Mouse (Mus musculus): ENCODE data around the gene Zfp410. TPM values are rescaled to one million over a fixed set of nuclear protein-coding genes. Genes with fewer than 3 reads are reported as not detected.

Zfp410 gene
- polyA plus RNA-seq (2015; fragmentation: Nextera tagmentation; extraction: Ambion mirVana), result 72.6 and 78.3 TPM in 2 replicates

- no peaks in the 10 kb centered on the region for H3K27me3 ChIP-seq (replicated peaks)
- peak within 1 kb of the TSS; percentile 82 for H3K4me2 ChIP-seq
- H3K36me3 ChIP-seq (replicated peaks), result no peaks in the 10 kb centered on the region
- peak within 1 kb of the TSS; percentile 75 for H3K4me3 ChIP-seq
- peaks cover 29% of the 10 kb centered on the region for H3K4me1 ChIP-seq
- H3K27ac ChIP-seq, result peak within 1 kb of the TSS; percentile 93
- no peaks in the 10 kb centered on the region for H3K9me3 ChIP-seq
- peak; percentile 95 for ATAC-seq (replicated peaks)
- under 1% methylated on average over 77 of the region's 77 CpGs for WGBS
- peak within 1 kb of the TSS; percentile 87 for H3K9ac ChIP-seq
These were observed at the start of gene Zfp410 for GRCm38 (mm10) chr12:84316721-84317621. Gene Zfp410 (plus strand): TSS chr12:84316852.

DNA sequence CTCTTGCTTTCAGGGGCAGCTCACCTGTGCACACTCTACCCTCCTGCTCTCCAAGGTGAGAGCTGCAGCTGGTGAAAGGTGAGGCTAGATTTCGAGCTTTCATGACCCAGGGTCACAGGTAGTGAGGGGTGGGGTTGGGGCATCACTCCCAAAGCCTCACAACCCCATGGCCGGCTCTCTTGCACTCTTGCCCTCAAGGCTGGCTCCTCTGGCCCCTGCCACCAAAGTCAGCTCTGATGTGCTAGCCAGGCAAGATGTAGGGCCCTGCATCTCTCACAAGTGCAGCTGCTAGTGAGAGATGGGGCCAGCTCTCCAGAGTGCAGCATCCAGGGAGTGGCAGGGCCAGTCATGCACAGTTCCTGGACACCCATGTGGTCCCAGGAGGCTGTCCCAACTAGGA lies 49.4 kb upstream of the Zfp410 start:
- Histone ChIP-seq H3K4me1 (no peaks in the 10 kb centered on the region), H3K9me3 (no peaks in the 10 kb centered on the region), H3K4me3 (no peak overlapping the region), H3K9ac (no peak overlapping the region), H3K36me3 (replicated peaks) (no peaks in the 10 kb centered on the region), H3K27me3 (replicated peaks) (no peaks in the 10 kb centered on the region), H3K27ac (no peak overlapping the region), H3K4me2 (no peak overlapping the region)
- ATAC-seq (replicated peaks), result no peak
- WGBS, result 62% methylated on average over 2 of the region's 2 CpGs

DNA sequence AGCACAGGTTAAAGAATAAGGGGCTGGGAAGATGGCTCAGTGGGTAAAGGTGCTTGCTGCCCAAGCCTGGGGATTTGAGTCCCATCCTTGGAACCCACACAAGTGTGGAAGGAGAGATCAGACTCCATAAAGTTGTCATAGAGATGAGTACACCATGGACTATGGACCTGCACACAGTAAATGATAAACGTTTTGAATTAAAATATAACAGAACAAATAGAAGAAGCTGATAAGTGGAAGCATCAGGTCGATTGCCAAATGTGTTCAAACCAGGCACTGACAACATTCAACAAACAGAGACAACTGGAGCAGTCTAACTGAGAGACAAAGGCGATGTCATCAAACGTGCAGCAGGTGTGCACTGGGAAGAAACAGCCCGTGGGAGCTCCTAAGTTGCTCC lies 43.3 kb upstream of the Zfp410 start:
- ATAC-seq (replicated peaks), result no peak
- no peaks in the 10 kb centered on the region for H3K4me1 ChIP-seq
- 73% methylated on average over 5 of the region's 5 CpGs for WGBS

DNA sequence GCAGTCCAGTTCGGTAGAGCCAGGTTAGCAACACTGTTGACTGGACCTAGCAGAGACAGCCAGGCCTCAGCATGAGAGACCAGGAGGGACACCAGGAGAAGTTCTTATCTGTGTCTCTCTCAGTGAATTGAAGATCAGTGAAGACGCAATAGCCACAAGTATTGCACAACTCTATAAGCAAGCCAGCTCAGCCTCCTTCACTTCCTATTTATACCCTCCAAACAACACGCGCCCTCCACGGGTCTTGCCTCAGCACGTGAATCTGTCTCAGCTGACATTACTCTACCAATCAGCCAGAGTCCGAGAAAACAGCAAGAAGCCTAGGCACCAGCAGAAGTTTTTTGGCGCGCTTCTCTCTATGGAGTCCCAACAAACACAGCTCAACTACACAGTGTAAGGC lies 41.4 kb upstream of the Zfp410 start:
- WGBS, result 92% methylated on average over 9 of the region's 9 CpGs
- no peaks in the 10 kb centered on the region for H3K27me3 ChIP-seq (replicated peaks)
- no peak overlapping the region for H3K4me2 ChIP-seq
- no peak overlapping the region for H3K4me3 ChIP-seq
- H3K27ac ChIP-seq, result no peak overlapping the region
- no peaks in the 10 kb centered on the region for H3K9me3 ChIP-seq
- ATAC-seq (replicated peaks), result no peak
- no peaks in the 10 kb centered on the region for H3K36me3 ChIP-seq (replicated peaks)
- H3K9ac ChIP-seq, result no peak overlapping the region
- H3K4me1 ChIP-seq, result no peaks in the 10 kb centered on the region

More for the DNA sequence above, 43.3 kb upstream of the Zfp410 start:
- Histone ChIP-seq H3K4me3 (no peak overlapping the region), H3K9ac (no peak overlapping the region), H3K27me3 (replicated peaks) (no peaks in the 10 kb centered on the region), H3K27ac (no peak overlapping the region), H3K36me3 (replicated peaks) (no peaks in the 10 kb centered on the region), H3K9me3 (no peaks in the 10 kb centered on the region), H3K4me2 (no peak overlapping the region)

- H3K9me3 ChIP-seq, result no peaks in the 10 kb centered on the region
- ATAC-seq (replicated peaks), result no peak
- no peaks in the 10 kb centered on the region for H3K27me3 ChIP-seq (replicated peaks)
- H3K36me3 ChIP-seq (replicated peaks), result no peaks in the 10 kb centered on the region
- H3K9ac ChIP-seq, result no peak overlapping the region
- no peaks in the 10 kb centered on the region for H3K4me1 ChIP-seq
- no peak overlapping the region for H3K4me2 ChIP-seq
- H3K27ac ChIP-seq, result no peak overlapping the region
- 77% methylated on average over 2 of the region's 2 CpGs for WGBS
- no peak overlapping the region for H3K4me3 ChIP-seq
These were observed 40.4 kb upstream of the Zfp410 start for GRCm38 (mm10) chr12:84276288-84276687.

DNA sequence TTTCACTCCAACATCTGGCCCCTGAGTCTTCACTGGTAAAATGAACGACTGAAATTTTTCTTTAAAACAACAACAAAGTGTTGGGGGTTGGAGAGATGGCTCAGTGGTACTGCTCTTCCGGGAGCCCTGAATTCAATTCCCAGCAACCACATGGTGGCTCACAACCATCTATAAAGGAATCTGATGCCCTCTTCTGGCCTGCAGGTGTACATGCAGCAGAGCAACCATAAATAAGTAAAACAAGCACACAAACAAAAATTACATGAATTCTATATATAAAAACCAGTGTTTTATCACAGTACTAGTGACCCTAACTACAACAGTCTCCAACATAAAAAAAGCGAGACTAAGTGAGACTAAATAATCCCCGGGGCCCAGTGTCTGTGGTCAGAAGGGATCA lies 39.9 kb upstream of the Zfp410 start:
- Histone ChIP-seq H3K9ac (no peak overlapping the region), H3K4me1 (no peaks in the 10 kb centered on the region), H3K4me3 (no peak overlapping the region), H3K36me3 (replicated peaks) (no peaks in the 10 kb centered on the region), H3K27ac (no peak overlapping the region), H3K9me3 (no peaks in the 10 kb centered on the region), H3K27me3 (replicated peaks) (no peaks in the 10 kb centered on the region), H3K4me2 (no peak overlapping the region)
- WGBS, result 86% methylated on average over 4 of the region's 4 CpGs
- no peak for ATAC-seq (replicated peaks)

DNA sequence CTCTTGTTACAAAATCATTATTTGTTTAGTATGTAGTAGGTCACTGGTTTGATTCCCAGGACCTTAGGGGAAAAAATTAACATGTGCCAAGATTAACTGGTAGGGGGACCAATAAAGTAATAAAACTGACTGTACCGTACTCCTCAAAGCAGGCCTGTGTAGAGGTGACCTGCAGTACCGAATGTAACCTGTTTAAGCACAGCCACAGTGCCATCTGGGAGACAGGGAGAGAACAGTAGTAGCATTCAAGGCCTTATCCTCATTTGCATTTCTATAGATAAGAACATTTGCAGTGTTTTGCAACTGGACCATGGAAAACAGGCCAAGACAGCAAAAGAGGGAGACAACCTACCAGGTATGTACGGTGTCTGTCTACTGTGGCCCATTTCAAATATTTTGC lies 38.8 kb upstream of the Zfp410 start:
- WGBS, result 21% methylated on average over 3 of the region's 3 CpGs
- no peak overlapping the region for H3K9ac ChIP-seq
- no peak for ATAC-seq (replicated peaks)
- H3K4me1 ChIP-seq, result no peaks in the 10 kb centered on the region
- no peak overlapping the region for H3K27ac ChIP-seq
- no peak overlapping the region for H3K4me2 ChIP-seq
- H3K9me3 ChIP-seq, result no peaks in the 10 kb centered on the region
- H3K4me3 ChIP-seq, result no peak overlapping the region
- no peaks in the 10 kb centered on the region for H3K36me3 ChIP-seq (replicated peaks)
- no peaks in the 10 kb centered on the region for H3K27me3 ChIP-seq (replicated peaks)

DNA sequence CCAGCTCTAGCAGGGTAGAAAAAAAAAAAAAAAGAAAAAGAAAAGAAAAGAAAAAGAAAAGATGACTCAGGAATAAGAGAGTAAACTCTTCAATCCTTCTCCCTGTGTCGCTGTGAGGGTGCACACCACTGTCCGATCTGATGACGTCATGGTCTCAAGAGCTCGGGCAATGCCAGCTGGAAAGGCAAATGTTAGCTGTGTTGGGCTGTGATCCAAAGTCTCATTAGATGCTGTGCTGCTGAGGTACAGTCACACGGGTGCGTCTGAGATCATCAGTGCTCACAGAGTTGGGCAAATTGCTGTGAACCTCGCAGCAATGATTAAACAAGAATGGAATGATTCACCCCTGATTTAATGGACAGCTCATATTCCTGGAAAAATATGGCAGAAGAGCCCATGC lies 37.8 kb upstream of the Zfp410 start:
- no peaks in the 10 kb centered on the region for H3K36me3 ChIP-seq (replicated peaks)
- no peaks in the 10 kb centered on the region for H3K4me1 ChIP-seq
- H3K4me3 ChIP-seq, result no peak overlapping the region
- no peak overlapping the region for H3K27ac ChIP-seq
- H3K9ac ChIP-seq, result no peak overlapping the region
- no peak overlapping the region for H3K4me2 ChIP-seq
- ATAC-seq (replicated peaks), result no peak
- no peaks in the 10 kb centered on the region for H3K27me3 ChIP-seq (replicated peaks)
- no peaks in the 10 kb centered on the region for H3K9me3 ChIP-seq
- WGBS, result 68% methylated on average over 7 of the region's 7 CpGs

DNA sequence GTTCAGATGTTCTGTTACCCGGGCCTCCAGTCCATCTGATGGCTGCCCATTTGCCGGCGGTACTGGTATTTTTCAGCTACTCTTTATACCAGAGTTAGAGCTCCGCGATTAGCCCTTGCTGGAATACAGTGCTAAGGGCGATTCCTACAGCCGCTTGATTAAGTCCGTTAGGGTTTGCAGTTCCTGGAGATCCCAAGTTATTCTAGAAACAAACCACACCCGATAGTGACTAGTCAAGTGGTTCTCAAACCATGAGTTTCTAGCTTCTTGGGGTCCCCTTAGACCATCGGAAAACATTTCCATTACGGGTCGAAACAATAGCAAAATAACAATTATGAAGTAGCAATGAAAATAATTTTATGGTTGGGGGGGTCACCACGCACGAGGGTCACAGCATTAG lies 32.3 kb upstream of the Zfp410 start:
- no peak for ATAC-seq (replicated peaks)
- Histone ChIP-seq H3K27me3 (replicated peaks) (no peaks in the 10 kb centered on the region), H3K9me3 (no peaks in the 10 kb centered on the region), H3K36me3 (replicated peaks) (no peaks in the 10 kb centered on the region), H3K4me2 (peak overlapping the region; percentile 75), H3K4me3 (peak overlapping the region; percentile 60; the same call in 1 of the 2 replicates), H3K27ac (no peak overlapping the region), H3K9ac (no peak overlapping the region), H3K4me1 (peaks cover 12% of the 10 kb centered on the region)
- 76% methylated on average over 14 of the region's 14 CpGs for WGBS

- ATAC-seq (replicated peaks), result peak; percentile 95
- peak within 1 kb of the TSS; percentile 60 for H3K4me3 ChIP-seq
- H3K36me3 ChIP-seq (replicated peaks), result no peaks in the 10 kb centered on the region
- H3K9ac ChIP-seq, result peak within 1 kb of the TSS; percentile 62
- under 1% methylated on average over 39 of the region's 39 CpGs for WGBS
- H3K27me3 ChIP-seq (replicated peaks), result no peaks in the 10 kb centered on the region
- H3K4me1 ChIP-seq, result peaks cover 12% of the 10 kb centered on the region
- H3K27ac ChIP-seq, result peak within 1 kb of the TSS; percentile 70
- H3K4me2 ChIP-seq, result peak within 1 kb of the TSS; percentile 75
- H3K9me3 ChIP-seq, result no peaks in the 10 kb centered on the region
These were observed 31.6 kb upstream of the Zfp410 start, which contains the start of gene Ptgr2 for GRCm38 (mm10) chr12:84284885-84285592. Gene Ptgr2 (plus strand): TSS chr12:84285232.

- H3K27me3 ChIP-seq (replicated peaks), result no peaks in the 10 kb centered on the region
- peak overlapping the region; percentile 60 for H3K4me3 ChIP-seq
- H3K4me2 ChIP-seq, result peak overlapping the region; percentile 75
- WGBS, result 31% methylated on average over 8 of the region's 8 CpGs
- peaks cover 12% of the 10 kb centered on the region for H3K4me1 ChIP-seq
- H3K27ac ChIP-seq, result peak overlapping the region; percentile 70
- H3K9ac ChIP-seq, result peak overlapping the region; percentile 62
- H3K9me3 ChIP-seq, result no peaks in the 10 kb centered on the region
- H3K36me3 ChIP-seq (replicated peaks), result no peaks in the 10 kb centered on the region
- ATAC-seq (replicated peaks), result peak; percentile 35; the same call in 1 of the 2 replicates
These were observed 31.1 kb upstream of the Zfp410 start for GRCm38 (mm10) chr12:84285593-84285968.

DNA sequence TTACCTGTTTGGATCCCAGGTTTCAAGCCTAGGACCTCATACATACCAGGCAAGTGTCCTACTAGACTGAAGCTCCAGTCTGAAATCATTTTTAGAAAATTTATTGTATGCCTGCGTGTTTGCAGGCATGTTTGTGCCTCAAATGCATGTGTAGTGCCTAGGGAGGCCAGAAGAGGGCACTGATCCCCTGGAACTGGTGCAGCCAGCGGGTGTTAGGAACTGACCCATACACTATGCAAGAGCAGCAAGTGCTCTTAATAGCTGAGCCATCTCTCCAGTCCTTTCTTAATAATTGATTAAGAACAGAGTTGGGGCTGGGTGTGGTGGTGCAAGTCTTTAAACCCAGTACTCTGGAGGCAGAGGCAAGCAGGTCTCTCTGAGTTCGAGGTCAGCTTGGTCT lies 28.2 kb upstream of the Zfp410 start:
- 56% methylated on average over 3 of the region's 3 CpGs for WGBS
- Histone ChIP-seq H3K27me3 (replicated peaks) (no peaks in the 10 kb centered on the region), H3K9me3 (no peaks in the 10 kb centered on the region), H3K9ac (no peak overlapping the region), H3K36me3 (replicated peaks) (no peaks in the 10 kb centered on the region), H3K4me1 (peaks cover 12% of the 10 kb centered on the region), H3K4me2 (no peak overlapping the region), H3K4me3 (no peak overlapping the region), H3K27ac (no peak overlapping the region)
- no peak for ATAC-seq (replicated peaks)

All from midbrain, embryonic 15.5 days (tissue).